Mouse (Mus musculus) cerebellum, adult 11-12 months (tissue): ENCODE results near the gene Ascc2.

Experiments
- DNase-seq: peaks from one replicate; pipeline ENCODE4 v3.0.0; 2022

Ascc2 gene

DNA sequence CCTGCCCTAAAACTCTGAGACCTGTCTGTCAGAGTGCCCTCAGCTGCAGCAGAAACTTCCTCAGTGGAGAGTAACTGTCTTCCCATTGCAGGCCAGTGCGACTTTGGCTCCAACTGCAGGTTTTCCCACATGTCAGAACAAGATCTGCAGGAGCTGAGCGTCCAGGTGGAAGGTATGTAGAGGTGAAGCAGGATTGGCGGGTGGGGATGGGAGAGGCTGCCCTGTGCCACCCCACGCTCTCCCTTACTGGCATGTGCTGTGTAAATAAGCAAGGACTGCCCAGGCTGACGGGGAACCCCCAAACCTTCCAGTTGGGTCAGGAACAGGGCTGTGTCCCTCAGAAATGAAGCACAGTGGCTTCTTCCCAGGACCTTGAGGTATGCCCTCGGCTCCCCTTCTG is 92.5 kb downstream of the Ascc2 start:
- no peak for DNase-seq

DNA sequence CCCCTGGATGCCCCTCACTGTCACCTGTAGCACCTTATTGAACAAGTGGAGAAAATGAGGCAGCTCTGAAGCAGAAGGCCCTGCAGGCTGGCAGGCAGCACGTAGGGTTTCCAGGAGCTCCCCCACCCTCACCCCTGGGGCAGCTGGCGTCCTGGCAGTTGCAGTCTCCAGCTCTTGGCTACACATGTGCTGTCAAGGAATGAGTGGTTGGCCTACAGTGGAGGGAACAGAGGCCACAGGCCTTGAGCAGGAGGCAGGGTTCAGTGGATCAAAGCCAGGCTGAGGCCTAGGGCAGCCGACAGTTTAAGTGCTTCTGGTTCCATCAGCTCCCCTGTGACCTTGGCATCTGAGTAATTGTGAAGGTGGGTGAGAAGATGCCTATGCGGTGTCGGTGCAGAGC is 93.4 kb downstream of the Ascc2 start:
- DNase-seq: no peak

DNA sequence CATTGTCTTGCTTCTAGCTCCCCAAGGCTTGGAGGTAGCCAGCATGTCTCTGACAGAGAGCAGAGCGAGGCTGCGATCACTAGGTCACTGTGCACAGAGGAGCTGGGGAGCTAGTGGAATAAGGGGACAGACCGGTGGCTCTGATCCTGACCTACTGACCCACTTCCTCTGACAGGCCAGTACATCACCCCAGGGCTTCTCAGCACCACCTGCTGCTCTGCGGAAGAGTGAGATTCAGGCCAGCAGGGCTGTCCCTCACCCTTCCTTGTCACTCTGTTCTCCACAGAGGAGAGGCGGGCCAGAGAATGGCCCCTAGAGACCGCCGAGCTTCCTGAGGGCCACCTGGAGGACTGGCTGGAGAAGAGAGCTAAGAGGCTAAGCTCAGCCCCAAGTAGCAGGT is 94.2 kb downstream of the Ascc2 start:
- peak; percentile 59 for DNase-seq

DNA sequence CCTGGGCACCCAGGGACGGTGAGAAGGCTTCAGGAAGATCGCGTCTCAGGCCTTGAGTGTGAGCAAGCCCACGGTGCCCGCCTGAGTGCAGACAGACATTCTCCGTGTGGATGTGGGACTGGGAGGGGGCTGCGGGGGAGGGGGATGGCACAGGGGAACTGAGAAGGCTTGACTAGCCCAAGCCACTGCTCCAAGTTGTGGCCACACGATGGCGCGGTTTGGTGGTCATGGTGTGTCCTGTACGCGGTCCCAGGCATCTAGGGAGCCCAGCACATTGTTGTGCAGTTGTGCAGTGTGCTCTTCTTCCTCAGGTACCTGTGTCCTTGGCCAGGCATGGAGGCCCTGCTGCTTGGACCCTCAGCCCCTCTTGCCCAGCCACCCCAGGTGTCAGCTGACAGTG is 96.6 kb downstream of the Ascc2 start:
- no peak for DNase-seq
